Mouse (Mus musculus): ENCODE measurements around the gene Mei4. TPM values are rescaled to one million over a fixed set of nuclear protein-coding genes. Genes with fewer than 3 reads are reported as not detected.
A peak's percentile ranks its signal among the peaks of the same experiment; 100 is the strongest.

Mei4 gene
- 1 to 10 TPM in 1 of 2 experiments, under 1 TPM in 1; 0.96 to 1.3 TPM for total RNA-seq (2021)
- long read RNA-seq, partial matches to known transcripts: 0 of 1 reads
- long read RNA-seq, other reads (novel, unspliced or antisense): 0 of 1 reads

- DNase-seq (ENCODE audit: low spot score in 2 of 2): peak; percentile 69 to 83
Measured at GRCm38 (mm10) chr9:81863181-81863887, at the start of gene Mei4. TSS of gene Mei4 (plus strand) at chr9:81863670.

GRCm38 (mm10) chr9:81819715-81820373, 43.6 kb upstream of the Mei4 start:
- no peak for DNase-seq (ENCODE audit: low spot score in 2 of 2)

- no peak for DNase-seq (ENCODE audit: low spot score in 2 of 2)
Measured at GRCm38 (mm10) chr9:81827560-81827959, 35.9 kb upstream of the Mei4 start.

GRCm38 (mm10) chr9:81834056-81834455, 29.4 kb upstream of the Mei4 start:
- DNase-seq (ENCODE audit: low spot score in 2 of 2): no peak

GRCm38 (mm10) chr9:81858861-81859260, 4.6 kb upstream of the Mei4 start:
- no peak for DNase-seq (ENCODE audit: low spot score in 2 of 2)

GRCm38 (mm10) chr9:81863888-81864234, 391 bp downstream of the Mei4 start:
- DNase-seq (ENCODE audit: low spot score in 2 of 2): no peak

GRCm38 (mm10) chr9:81866032-81866431, 2.6 kb downstream of the Mei4 start:
- DNase-seq (ENCODE audit: low spot score in 2 of 2): no peak

- DNase-seq (ENCODE audit: low spot score in 2 of 2): no peak
Measured at GRCm38 (mm10) chr9:81921456-81921855, 58.0 kb downstream of the Mei4 start.

GRCm38 (mm10) chr9:81924744-81925143, 61.3 kb downstream of the Mei4 start:
- DNase-seq (ENCODE audit: low spot score in 2 of 2): no peak

- no peak for DNase-seq (ENCODE audit: low spot score in 2 of 2)
Measured at GRCm38 (mm10) chr9:81940533-81940932, 77.1 kb downstream of the Mei4 start.

GRCm38 (mm10) chr9:81945624-81946023, 82.2 kb downstream of the Mei4 start:
- DNase-seq (ENCODE audit: low spot score in 2 of 2): no peak

- DNase-seq (ENCODE audit: low spot score in 2 of 2): no peak
Measured at GRCm38 (mm10) chr9:81956858-81957257, 93.4 kb downstream of the Mei4 start.

GRCm38 (mm10) chr9:81957842-81958241, 94.4 kb downstream of the Mei4 start:
- no peak for DNase-seq (ENCODE audit: low spot score in 2 of 2)

- DNase-seq (ENCODE audit: low spot score in 2 of 2): no peak
Measured at GRCm38 (mm10) chr9:81966765-81967164, 103.3 kb downstream of the Mei4 start.

- DNase-seq (ENCODE audit: low spot score in 2 of 2): no peak
Measured at GRCm38 (mm10) chr9:81968935-81969334, 105.5 kb downstream of the Mei4 start.

GRCm38 (mm10) chr9:81982461-81982860, 119.0 kb downstream of the Mei4 start:
- DNase-seq (ENCODE audit: low spot score in 2 of 2): no peak

- no peak for DNase-seq (ENCODE audit: low spot score in 2 of 2)
Measured at GRCm38 (mm10) chr9:82012991-82013390, 149.5 kb downstream of the Mei4 start.

- no peak for DNase-seq (ENCODE audit: low spot score in 2 of 2)
Measured at GRCm38 (mm10) chr9:82042515-82043056, 179.1 kb downstream of the Mei4 start.

GRCm38 (mm10) chr9:82044517-82044916, 181.0 kb downstream of the Mei4 start:
- peak; percentile 3 to 12 for DNase-seq (ENCODE audit: low spot score in 2 of 2)

- DNase-seq (ENCODE audit: low spot score in 2 of 2): no peak
Measured at GRCm38 (mm10) chr9:82073832-82074231, 210.4 kb downstream of the Mei4 start.

- DNase-seq (ENCODE audit: low spot score in 2 of 2): no peak
Measured at GRCm38 (mm10) chr9:82075270-82075669, 211.8 kb downstream of the Mei4 start.

GRCm38 (mm10) chr9:82096409-82096808, 232.9 kb downstream of the Mei4 start:
- no peak for DNase-seq (ENCODE audit: low spot score in 2 of 2)

Data from layer of hippocampus, postnatal 10 days (tissue).